Mouse (Mus musculus) lung, postnatal 0 days (tissue): ENCODE measurements around the gene Ifnar2. TPM values are rescaled to one million over a fixed set of nuclear protein-coding genes. Genes with fewer than 3 reads are reported as not detected.

Source experiments
- ATAC-seq: fragments of 200-750 bp; cut with Nextera tagmentation; 2 replicates; pipeline ENCODE4 v1.8.0; 2017; ENCODE audit warnings: moderate library complexity
- DNase-seq: peaks from one replicate; pipeline ENCODE4 v3.0.0-alpha.2; 2016; ENCODE audit warnings: low spot score
- H3K27ac ChIP-seq: fragments of 300-500 bp; sonication (generic); 2 replicates; pipeline ENCODE4 v1.5.1; 2014; ENCODE audit warnings: antibody characterized with exemption, mild to moderate bottlenecking, low read length, mixed read lengths
- H3K27me3 ChIP-seq: fragments of 300-500 bp; sonication (generic); replicated peaks from 2 replicates; pipeline ENCODE4 v1.6.1; 2014; ENCODE audit warnings: low read length, mixed read lengths; ENCODE audit not compliant: insufficient read depth
- H3K36me3 ChIP-seq: fragments of 300-500 bp; sonication (generic); 2 replicates; pipeline ENCODE4 v1.6.1; 2014; ENCODE audit warnings: low read length, mixed read lengths; ENCODE audit not compliant: insufficient read depth
- H3K4me1 ChIP-seq: fragments of 300-500 bp; sonication (generic); 2 replicates; pipeline ENCODE4 v1.6.1; 2014; ENCODE audit warnings: antibody characterized with exemption, low read depth, low read length, mixed read lengths; ENCODE audit not compliant: insufficient read depth
- H3K4me2 ChIP-seq: fragments of 300-500 bp; sonication (generic); replicated peaks from 2 replicates; pipeline ENCODE4 v1.6.1; 2014; ENCODE audit warnings: low read depth, mild to moderate bottlenecking, low read length, moderate library complexity, mixed read lengths
- H3K4me3 ChIP-seq: fragments of 300-500 bp; sonication (generic); 2 replicates; pipeline ENCODE4 v1.5.1; 2014; ENCODE audit warnings: low read depth, low read length
- H3K9ac ChIP-seq: fragments of 300-500 bp; sonication (generic); replicated peaks from 2 replicates; pipeline ENCODE4 v1.6.1; 2014; ENCODE audit warnings: low read depth, mild to moderate bottlenecking
- H3K9me3 ChIP-seq: fragments of 300-500 bp; sonication (generic); 2 replicates; pipeline ENCODE4 v1.6.1; 2016; ENCODE audit warnings: low read length, mixed read lengths
- CTCF ChIP-seq: IDR thresholded peaks from 2 replicates; pipeline ENCODE4 v1.5.1; 2016; ENCODE audit warnings: antibody characterized with exemption, mild to moderate bottlenecking
- EP300 ChIP-seq: IDR thresholded peaks from 2 replicates; pipeline ENCODE4 v1.6.1; 2016; ENCODE audit warnings: antibody characterized with exemption, mild to moderate bottlenecking, control low read depth
- WGBS: fragments of 180-500 bp; shearing (Covaris S2); extraction: QIAGEN DNeasy Blood & Tissue Kit; methylation state at CpG from one replicate; pipeline ENCODE4 v1.1.7; 2014; 5-methylcytosine and 5-hydroxymethylcytosine counted together
- polyA plus RNA-seq: library from polyadenylated mRNA; unstranded; fragments of >200 nt; fragmentation: Nextera tagmentation; extraction: Ambion mirVana; gene quantifications from 2 replicates; pipeline ENCODE4 v1.2.1, GENCODE M21; 2015

The Ifnar2 gene
- polyA plus RNA-seq, 1 experiment from 2014 or later: 104 TPM

- H3K36me3 ChIP-seq: peaks cover 60% of the 10 kb centered on the region
- no peak for DNase-seq
- no peaks in the 10 kb centered on the region for H3K9me3 ChIP-seq
- H3K9ac ChIP-seq: no peak overlapping the region
- no peak overlapping the region for H3K27ac ChIP-seq
- TF ChIP-seq EP300: no peak
- no peaks in the 10 kb centered on the region for H3K27me3 ChIP-seq
- H3K4me1 ChIP-seq: peaks cover 4% of the 10 kb centered on the region; the same call in 1 of the 2 replicates
- WGBS: 60% methylated on average over 7 of the region's 7 CpGs
- no peak for ATAC-seq
- H3K4me3 ChIP-seq: no peak overlapping the region
- no peak overlapping the region for H3K4me2 ChIP-seq
Observed at GRCm38 (mm10) chr16:91416938-91417337, 44.4 kb downstream of the Ifnar2 start.

- Histone ChIP-seq H3K27ac (no peak overlapping the region), H3K36me3 (peaks cover 60% of the 10 kb centered on the region), H3K9ac (no peak overlapping the region), H3K4me2 (no peak overlapping the region), H3K27me3 (no peaks in the 10 kb centered on the region), H3K4me1 (no peaks in the 10 kb centered on the region), H3K9me3 (no peaks in the 10 kb centered on the region), H3K4me3 (no peak overlapping the region)
- no peak for ATAC-seq
- no peak for TF ChIP-seq EP300
- DNase-seq: no peak
- WGBS: 78% methylated on average over 5 of the region's 5 CpGs
Observed at GRCm38 (mm10) chr16:91418531-91418930, 45.9 kb downstream of the Ifnar2 start.

DNA sequence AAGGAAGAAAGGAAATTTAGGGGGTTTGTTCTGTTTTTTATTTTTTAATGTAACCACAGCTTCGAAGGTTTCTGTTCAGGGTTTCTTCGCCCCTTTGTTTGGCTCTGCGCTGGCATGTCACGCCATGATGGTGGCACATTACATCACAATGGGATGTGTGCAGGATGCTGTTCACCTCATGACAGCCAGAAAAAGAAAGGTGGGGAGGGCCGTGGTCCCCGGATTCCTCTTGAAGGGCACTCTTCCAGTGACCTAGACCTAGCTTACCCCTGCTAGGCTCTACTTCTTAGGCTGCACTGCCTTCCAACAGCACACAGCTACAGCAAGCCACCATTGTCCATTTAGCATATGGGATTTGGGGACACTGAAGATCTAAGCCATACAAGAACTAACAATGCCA, 53.2 kb downstream of the Ifnar2 start:
- Histone ChIP-seq H3K4me3 (no peak overlapping the region), H3K36me3 (peaks cover 32% of the 10 kb centered on the region), H3K9ac (no peak overlapping the region), H3K9me3 (no peaks in the 10 kb centered on the region), H3K27me3 (no peaks in the 10 kb centered on the region), H3K27ac (no peak overlapping the region), H3K4me2 (no peak overlapping the region), H3K4me1 (no peaks in the 10 kb centered on the region)
- no peak for TF ChIP-seq EP300
- DNase-seq (no peak), ATAC-seq (no peak)
- 91% methylated on average over 6 of the region's 6 CpGs for WGBS

DNA sequence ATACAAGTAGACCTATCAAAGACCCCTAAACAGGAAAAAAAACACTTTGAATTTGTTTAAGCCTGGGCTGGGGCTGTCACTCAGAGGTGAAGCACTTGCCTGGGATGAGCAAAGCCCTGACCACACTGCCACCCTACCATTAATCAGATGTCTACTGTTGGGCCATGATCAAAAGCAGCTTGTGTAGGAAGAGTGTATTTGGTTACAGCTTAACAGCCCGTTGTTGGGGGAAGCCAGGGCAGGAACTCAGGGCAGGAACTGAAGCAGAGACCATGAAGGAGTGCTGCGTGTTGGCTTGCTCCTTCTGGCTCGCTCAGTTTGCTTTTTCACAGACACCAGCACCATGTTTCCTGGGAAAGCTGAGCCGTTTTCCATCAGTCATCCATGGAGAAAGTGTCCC, 54.0 kb downstream of the Ifnar2 start:
- H3K27me3 ChIP-seq: no peaks in the 10 kb centered on the region
- no peak overlapping the region for H3K9ac ChIP-seq
- H3K9me3 ChIP-seq: no peaks in the 10 kb centered on the region
- no peak overlapping the region for H3K4me2 ChIP-seq
- DNase-seq (no peak), ATAC-seq (no peak)
- H3K36me3 ChIP-seq: peaks cover 32% of the 10 kb centered on the region
- no peak overlapping the region for H3K4me3 ChIP-seq
- 85% methylated on average over 4 of the region's 4 CpGs for WGBS
- no peaks in the 10 kb centered on the region for H3K4me1 ChIP-seq
- TF ChIP-seq CTCF (no peak), EP300 (no peak)
- H3K27ac ChIP-seq: no peak overlapping the region

DNA sequence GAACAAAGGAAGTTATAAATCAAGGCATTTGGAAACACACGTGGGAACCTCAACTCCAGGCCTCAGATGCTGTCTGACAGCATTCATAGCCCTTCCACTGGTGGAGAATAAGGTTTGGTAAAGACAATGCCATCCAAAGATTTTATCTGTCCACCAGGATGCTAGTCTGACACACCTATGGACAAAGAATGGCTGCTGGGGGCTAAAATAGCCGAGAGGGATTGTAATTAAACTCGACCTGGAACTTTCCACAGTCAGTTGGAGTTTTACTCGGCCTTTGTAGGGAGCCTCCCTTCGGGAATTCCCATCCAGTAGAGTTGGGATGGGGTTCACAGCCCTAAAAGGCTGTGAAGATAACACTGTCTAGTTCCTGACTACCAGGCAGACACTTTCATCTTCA, 54.9 kb downstream of the Ifnar2 start:
- Histone ChIP-seq H3K9me3 (no peaks in the 10 kb centered on the region), H3K27me3 (no peaks in the 10 kb centered on the region), H3K4me3 (no peak overlapping the region), H3K27ac (no peak overlapping the region), H3K9ac (no peak overlapping the region), H3K36me3 (peaks cover 24% of the 10 kb centered on the region), H3K4me2 (no peak overlapping the region), H3K4me1 (no peaks in the 10 kb centered on the region; the same call in 1 of the 2 replicates)
- no peak for ATAC-seq
- DNase-seq: no peak
- no peak for TF ChIP-seq EP300
- TF ChIP-seq CTCF: no peak
- WGBS: 64% methylated on average over 5 of the region's 5 CpGs

GRCm38 (mm10) chr16:91428259-91428865, 55.8 kb downstream of the Ifnar2 start:
- DNase-seq (no peak), ATAC-seq (no peak)
- Histone ChIP-seq H3K36me3 (peaks cover 18% of the 10 kb centered on the region), H3K9me3 (no peaks in the 10 kb centered on the region), H3K27ac (no peak overlapping the region), H3K4me2 (no peak overlapping the region), H3K27me3 (no peaks in the 10 kb centered on the region), H3K4me3 (no peak overlapping the region), H3K4me1 (no peaks in the 10 kb centered on the region; the same call in 1 of the 2 replicates), H3K9ac (no peak overlapping the region)
- 57% methylated on average over 8 of the region's 8 CpGs for WGBS
- TF ChIP-seq CTCF (no peak), EP300 (no peak)
